Mouse (Mus musculus) stomach, embryonic 15.5 days (tissue): ENCODE measurements at regions not wholly inside any gene's neighbourhood (a gene's known extent, or its start where the extent isn't known, plus 50 kb on each side); places are given as distances from the start of the nearest gene placed in this dataset.

Experiments used
- ATAC-seq: fragments of 200-750 bp; cut with Nextera tagmentation; 2 replicates; pipeline ENCODE4 v1.8.0; 2017; ENCODE audit warnings: low read depth, moderate number of reproducible peaks, moderate TSS enrichment; ENCODE audit not compliant: insufficient read depth, low FRiP score
- H3K27ac ChIP-seq: fragments of 300-500 bp; sonication (generic); 2 replicates; pipeline ENCODE4 v1.5.1; 2015; ENCODE audit warnings: mild to moderate bottlenecking, inconsistent platforms
- H3K27me3 ChIP-seq: fragments of 300-500 bp; sonication (generic); replicated peaks from 2 replicates; pipeline ENCODE4 v1.6.1; 2015; ENCODE audit warnings: inconsistent platforms
- H3K36me3 ChIP-seq: fragments of 300-500 bp; sonication (generic); 2 replicates; pipeline ENCODE4 v1.6.1; 2015; ENCODE audit warnings: inconsistent platforms
- H3K4me1 ChIP-seq: fragments of 300-500 bp; sonication (generic); 2 replicates; pipeline ENCODE4 v1.6.1; 2015; ENCODE audit warnings: inconsistent platforms
- H3K4me2 ChIP-seq: fragments of 300-500 bp; sonication (generic); 2 replicates; pipeline ENCODE4 v1.6.1; 2015; ENCODE audit warnings: mild to moderate bottlenecking, inconsistent platforms
- H3K4me3 ChIP-seq: fragments of 300-500 bp; sonication (generic); replicated peaks from 2 replicates; pipeline ENCODE4 v1.5.1; 2015; ENCODE audit warnings: inconsistent platforms
- H3K9ac ChIP-seq: fragments of 300-500 bp; sonication (generic); 2 replicates; pipeline ENCODE4 v1.6.1; 2015; ENCODE audit warnings: inconsistent platforms
- H3K9me3 ChIP-seq: fragments of 300-500 bp; sonication (generic); 2 replicates; pipeline ENCODE4 v1.6.1; 2016; ENCODE audit warnings: inconsistent platforms
- WGBS: fragments of 180-500 bp; shearing (Covaris S2); methylation state at CpG from one replicate; pipeline ENCODE4 v1.1.7; 2015; 5-methylcytosine and 5-hydroxymethylcytosine counted together

DNA sequence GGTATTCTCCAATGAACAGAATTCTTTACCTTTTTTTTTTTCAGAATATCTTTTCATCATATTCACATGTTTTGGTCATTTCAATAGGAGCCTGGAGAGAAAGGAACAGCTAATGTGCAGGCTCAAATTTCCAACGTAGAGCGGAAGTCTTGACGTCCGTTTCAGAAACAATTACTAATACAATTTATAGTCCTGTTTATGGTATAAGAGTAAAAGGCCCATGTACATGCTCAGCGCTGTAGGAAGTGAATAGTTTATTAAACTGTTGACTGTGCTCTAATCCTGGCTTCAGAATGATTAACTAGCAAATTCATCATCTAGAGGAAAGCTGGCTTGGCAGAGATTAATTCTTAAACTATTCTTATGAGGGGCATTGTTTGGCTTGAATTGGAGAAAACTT, 142.1 kb downstream of the Pik3r1 start:
- no peaks in the 10 kb centered on the region for H3K9me3 ChIP-seq
- no peak overlapping the region for H3K4me2 ChIP-seq
- H3K27ac ChIP-seq, result no peak overlapping the region
- no peaks in the 10 kb centered on the region for H3K27me3 ChIP-seq
- no peaks in the 10 kb centered on the region for H3K36me3 ChIP-seq
- H3K4me1 ChIP-seq, result peaks cover 3% of the 10 kb centered on the region; the same call in 1 of the 2 replicates
- no peak overlapping the region for H3K4me3 ChIP-seq
- no peak for ATAC-seq
- WGBS, result 32% methylated on average over 5 of the region's 5 CpGs
- no peak overlapping the region for H3K9ac ChIP-seq

DNA sequence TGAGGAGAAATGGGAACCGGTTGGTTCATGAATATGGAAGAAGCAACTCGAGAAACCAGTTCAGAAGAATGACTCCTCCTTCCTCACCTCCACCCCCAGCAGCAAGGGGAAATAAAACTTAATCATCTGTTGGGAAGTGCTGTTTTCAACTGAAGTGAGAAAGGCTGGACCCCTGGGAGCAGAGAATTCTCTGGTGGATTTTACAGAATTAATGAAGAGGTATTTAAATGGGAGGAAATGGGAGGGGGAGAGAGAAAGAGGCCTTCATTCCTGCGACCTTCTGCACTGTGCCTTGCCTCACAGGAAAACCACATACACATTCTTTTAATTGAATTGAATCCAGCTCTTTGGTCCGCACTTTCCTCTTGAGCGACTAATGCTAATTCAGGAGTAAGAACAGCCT, 143.8 kb downstream of the Pik3r1 start:
- WGBS, result 44% methylated on average over 5 of the region's 5 CpGs
- no peaks in the 10 kb centered on the region for H3K9me3 ChIP-seq
- no peaks in the 10 kb centered on the region for H3K27me3 ChIP-seq
- H3K9ac ChIP-seq, result no peak overlapping the region
- no peak overlapping the region for H3K4me2 ChIP-seq
- ATAC-seq, result no peak
- H3K4me3 ChIP-seq, result no peak overlapping the region
- H3K27ac ChIP-seq, result no peak overlapping the region
- H3K36me3 ChIP-seq, result no peaks in the 10 kb centered on the region
- peaks cover 3% of the 10 kb centered on the region; the same call in 1 of the 2 replicates for H3K4me1 ChIP-seq

GRCm38 (mm10) chr13:101622649-101623048, 145.4 kb downstream of the Pik3r1 start:
- Histone ChIP-seq H3K27ac (no peak overlapping the region), H3K4me1 (peaks cover 3% of the 10 kb centered on the region; the same call in 1 of the 2 replicates), H3K27me3 (no peaks in the 10 kb centered on the region), H3K9me3 (no peaks in the 10 kb centered on the region), H3K4me2 (no peak overlapping the region), H3K36me3 (no peaks in the 10 kb centered on the region), H3K9ac (no peak overlapping the region), H3K4me3 (no peak overlapping the region)
- no peak for ATAC-seq
- 98% methylated on average over 2 of the region's 2 CpGs for WGBS

DNA sequence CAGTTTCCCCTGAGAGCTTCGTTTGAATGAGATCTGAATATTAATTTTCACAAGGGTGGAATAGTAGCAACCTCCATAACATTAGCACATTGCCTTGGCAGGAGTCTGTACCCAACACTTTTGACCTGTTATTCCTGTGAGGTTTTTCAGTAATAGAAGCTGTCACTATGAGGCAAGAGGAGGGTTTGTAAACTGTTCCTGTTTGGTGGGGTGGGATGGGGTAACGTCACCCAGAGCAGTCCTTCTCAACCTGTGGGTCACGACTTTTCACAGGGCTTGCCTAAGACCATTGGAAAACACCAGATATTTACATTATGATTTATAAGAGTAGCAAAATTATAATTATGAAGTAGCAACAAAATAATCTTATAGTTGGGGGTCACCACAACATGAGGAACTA, 147.4 kb downstream of the Pik3r1 start:
- Histone ChIP-seq H3K9ac (no peak overlapping the region), H3K4me3 (no peak overlapping the region), H3K36me3 (no peaks in the 10 kb centered on the region), H3K4me2 (no peak overlapping the region), H3K9me3 (no peaks in the 10 kb centered on the region), H3K27ac (no peak overlapping the region), H3K4me1 (peaks cover 3% of the 10 kb centered on the region; the same call in 1 of the 2 replicates), H3K27me3 (no peaks in the 10 kb centered on the region)
- WGBS, result 75% methylated on average over 3 of the region's 3 CpGs
- no peak for ATAC-seq

- no peak overlapping the region for H3K4me2 ChIP-seq
- no peaks in the 10 kb centered on the region for H3K9me3 ChIP-seq
- no peak for ATAC-seq
- H3K4me1 ChIP-seq, result no peaks in the 10 kb centered on the region
- no peaks in the 10 kb centered on the region for H3K36me3 ChIP-seq
- H3K27me3 ChIP-seq, result no peaks in the 10 kb centered on the region
- H3K4me3 ChIP-seq, result no peak overlapping the region
- H3K27ac ChIP-seq, result no peak overlapping the region
- WGBS, result 78% methylated on average over 1 of the region's 1 CpGs
- H3K9ac ChIP-seq, result no peak overlapping the region
Observed at GRCm38 (mm10) chr13:101619154-101619553, 148.9 kb downstream of the Pik3r1 start.

DNA sequence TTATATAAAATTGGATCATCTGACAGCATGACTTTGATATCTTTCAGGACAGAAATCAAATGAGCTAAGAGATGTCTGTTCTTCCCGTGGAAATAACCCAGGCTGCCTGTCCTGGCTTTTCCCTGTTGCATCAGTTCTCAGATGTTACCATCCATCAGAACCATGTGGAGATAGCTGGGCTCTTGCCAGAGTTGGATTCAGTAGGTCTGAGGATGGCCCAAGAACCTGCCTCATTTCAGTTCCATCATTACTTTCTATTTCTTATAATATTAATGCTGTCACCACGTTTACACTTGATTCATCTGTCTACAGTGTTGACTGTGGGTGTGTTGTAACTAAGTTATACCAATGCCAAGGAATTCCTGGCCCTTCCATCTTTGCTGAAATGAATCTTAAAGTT, 155.2 kb downstream of the Pik3r1 start:
- no peaks in the 10 kb centered on the region for H3K4me1 ChIP-seq
- no peaks in the 10 kb centered on the region for H3K9me3 ChIP-seq
- H3K27ac ChIP-seq, result no peak overlapping the region
- no peak for ATAC-seq
- WGBS, result 75% methylated on average over 2 of the region's 2 CpGs
- H3K9ac ChIP-seq, result no peak overlapping the region
- H3K36me3 ChIP-seq, result no peaks in the 10 kb centered on the region
- H3K4me3 ChIP-seq, result no peak overlapping the region
- no peaks in the 10 kb centered on the region for H3K27me3 ChIP-seq
- no peak overlapping the region for H3K4me2 ChIP-seq

DNA sequence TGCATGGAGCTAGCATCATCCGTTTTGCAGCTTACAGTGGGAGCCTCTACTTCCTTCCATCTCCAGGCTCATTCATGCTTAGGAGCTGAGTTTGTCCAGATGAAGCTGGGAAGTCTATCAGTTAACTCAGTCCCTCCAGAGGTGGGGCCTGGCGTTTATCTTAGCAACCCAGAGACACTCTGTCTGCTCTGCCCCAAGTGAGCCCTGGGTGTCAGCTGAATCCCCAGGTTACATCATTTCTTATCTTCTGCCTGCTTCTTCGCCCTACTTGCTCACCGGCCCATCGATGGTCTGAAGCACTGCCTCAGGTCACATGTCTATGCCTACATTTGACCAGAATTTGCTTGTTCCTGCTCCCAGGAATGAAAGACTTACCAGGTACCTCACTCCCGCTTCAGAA, 156.3 kb downstream of the Pik3r1 start:
- no peaks in the 10 kb centered on the region for H3K4me1 ChIP-seq
- ATAC-seq, result peak; percentile 99
- no peak overlapping the region for H3K9ac ChIP-seq
- no peaks in the 10 kb centered on the region for H3K9me3 ChIP-seq
- H3K27me3 ChIP-seq, result no peaks in the 10 kb centered on the region
- H3K27ac ChIP-seq, result no peak overlapping the region
- no peaks in the 10 kb centered on the region for H3K36me3 ChIP-seq
- H3K4me3 ChIP-seq, result no peak overlapping the region
- no peak overlapping the region for H3K4me2 ChIP-seq
- 80% methylated on average over 6 of the region's 6 CpGs for WGBS

GRCm38 (mm10) chr13:101606184-101606730, 161.8 kb downstream of the Pik3r1 start:
- Histone ChIP-seq H3K27ac (no peak overlapping the region), H3K4me3 (no peak overlapping the region), H3K9ac (no peak overlapping the region), H3K4me2 (no peak overlapping the region), H3K4me1 (no peaks in the 10 kb centered on the region), H3K9me3 (no peaks in the 10 kb centered on the region), H3K36me3 (no peaks in the 10 kb centered on the region), H3K27me3 (no peaks in the 10 kb centered on the region)
- 70% methylated on average over 1 of the region's 1 CpGs for WGBS
- ATAC-seq, result no peak

DNA sequence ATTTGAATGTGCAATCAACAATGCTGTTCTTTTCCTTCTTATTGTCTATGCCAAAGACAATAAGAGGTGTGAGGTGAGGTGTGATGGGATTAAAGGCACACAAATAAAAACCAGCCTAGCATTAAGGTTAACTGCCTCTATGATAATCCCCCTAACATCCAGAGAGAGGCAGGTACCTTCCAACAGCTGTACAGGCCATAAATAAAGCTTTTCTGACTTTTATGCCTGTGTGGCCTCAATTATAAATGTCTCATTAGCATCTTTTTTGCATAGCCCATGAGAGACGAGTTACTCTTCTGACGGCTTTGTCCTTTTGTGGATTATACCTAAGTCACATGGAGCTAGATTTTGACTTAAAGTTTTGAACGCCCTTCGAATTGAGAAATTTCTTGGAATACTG, 162.3 kb downstream of the Pik3r1 start:
- no peak overlapping the region for H3K27ac ChIP-seq
- no peak overlapping the region for H3K9ac ChIP-seq
- H3K9me3 ChIP-seq, result no peaks in the 10 kb centered on the region
- H3K4me1 ChIP-seq, result no peaks in the 10 kb centered on the region
- no peak overlapping the region for H3K4me3 ChIP-seq
- ATAC-seq, result no peak
- no peak overlapping the region for H3K4me2 ChIP-seq
- WGBS, result 82% methylated on average over 4 of the region's 4 CpGs
- no peaks in the 10 kb centered on the region for H3K36me3 ChIP-seq
- no peaks in the 10 kb centered on the region for H3K27me3 ChIP-seq

- WGBS, result 68% methylated on average over 4 of the region's 4 CpGs
Observed at GRCm38 (mm10) chr13:101605051-101605450, 163.0 kb downstream of the Pik3r1 start.

GRCm38 (mm10) chr13:101598126-101598485, 169.9 kb downstream of the Pik3r1 start:
- H3K27ac ChIP-seq, result no peak overlapping the region
- 69% methylated on average over 7 of the region's 7 CpGs for WGBS
- H3K4me1 ChIP-seq, result peaks cover 8% of the 10 kb centered on the region; the same call in 1 of the 2 replicates
- no peaks in the 10 kb centered on the region for H3K36me3 ChIP-seq
- no peak for ATAC-seq
- no peak overlapping the region for H3K4me3 ChIP-seq
- H3K9ac ChIP-seq, result no peak overlapping the region
- H3K27me3 ChIP-seq, result no peaks in the 10 kb centered on the region
- H3K4me2 ChIP-seq, result no peak overlapping the region; the same call in 1 of the 2 replicates
- H3K9me3 ChIP-seq, result no peaks in the 10 kb centered on the region

More at GRCm38 (mm10) chr13:101605051-101605450, 163.0 kb downstream of the Pik3r1 start:
- H3K4me1 ChIP-seq, result no peaks in the 10 kb centered on the region
- H3K4me2 ChIP-seq, result no peak overlapping the region
- H3K9ac ChIP-seq, result no peak overlapping the region
- no peaks in the 10 kb centered on the region for H3K9me3 ChIP-seq
- no peak overlapping the region for H3K27ac ChIP-seq
- no peaks in the 10 kb centered on the region for H3K36me3 ChIP-seq
- ATAC-seq, result no peak
- H3K4me3 ChIP-seq, result no peak overlapping the region
- no peaks in the 10 kb centered on the region for H3K27me3 ChIP-seq

DNA sequence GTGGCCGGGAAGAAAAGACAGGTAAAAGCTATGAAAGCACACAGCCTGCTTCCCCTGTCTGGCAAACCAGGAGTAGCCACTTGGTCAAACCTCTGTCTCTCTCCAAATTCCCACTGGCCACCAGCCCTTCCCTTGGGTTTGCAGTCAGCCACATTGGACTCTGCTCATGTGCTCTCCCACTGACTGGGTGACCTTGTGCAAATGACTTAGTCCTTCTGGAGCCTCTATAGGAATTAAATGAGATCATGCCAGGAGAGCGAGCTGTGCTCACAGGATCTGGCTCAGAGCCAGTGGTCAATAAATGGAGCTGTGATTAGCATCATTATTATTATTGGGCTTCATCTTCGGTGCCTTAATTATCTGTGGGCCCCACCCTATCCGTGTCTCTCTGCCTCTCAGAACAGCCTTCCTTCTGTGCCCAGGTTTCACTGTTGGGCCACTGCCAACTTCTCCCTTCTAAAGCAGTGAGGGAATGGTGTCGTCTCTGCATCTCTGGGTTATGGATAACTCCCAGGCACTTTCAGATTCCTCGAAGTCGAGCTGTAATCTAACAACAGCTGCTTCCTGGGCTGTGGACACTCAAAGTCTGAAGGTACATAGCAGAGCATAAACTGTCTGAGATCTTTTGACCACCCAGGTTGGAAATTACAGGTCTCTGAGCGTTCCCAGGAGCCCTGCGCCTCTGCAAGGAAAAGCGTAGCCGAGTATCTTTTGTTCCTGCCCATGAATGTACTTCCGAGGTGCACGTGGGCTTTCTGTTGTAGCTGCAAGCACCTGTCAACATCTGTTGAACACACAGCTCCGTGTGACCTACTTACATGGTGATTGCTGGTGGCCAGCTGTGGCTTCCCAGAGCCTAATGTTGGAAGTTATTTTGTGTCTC, 170.5 kb downstream of the Pik3r1 start:
- peak; percentile 47; the same call in 1 of the 2 replicates for ATAC-seq
- Histone ChIP-seq H3K27me3 (no peaks in the 10 kb centered on the region), H3K9ac (no peak overlapping the region)

More for the DNA sequence above, 170.5 kb downstream of the Pik3r1 start:
- Histone ChIP-seq H3K4me2 (peak overlapping the region; percentile 34), H3K27ac (no peak overlapping the region), H3K4me3 (no peak overlapping the region), H3K9me3 (no peaks in the 10 kb centered on the region), H3K4me1 (peaks cover 8% of the 10 kb centered on the region; the same call in 1 of the 2 replicates), H3K36me3 (no peaks in the 10 kb centered on the region)
- 45% methylated on average over 14 of the region's 14 CpGs for WGBS
